Mouse (Mus musculus) neural tube, embryonic 11.5 days (tissue): ENCODE results near the gene Dnajc21. TPM values are rescaled to one million over a fixed set of nuclear protein-coding genes. Genes with fewer than 3 reads are reported as not detected.
A peak's percentile ranks its signal among the peaks of the same experiment; 100 is the strongest.

Experiments
- ATAC-seq: fragments of 200-750 bp; cut with Nextera tagmentation; 2 replicates; pipeline ENCODE4 v1.8.0; 2017; ENCODE audit warnings: moderate number of reproducible peaks, mild to moderate bottlenecking, moderate TSS enrichment, moderate library complexity; ENCODE audit not compliant: insufficient read depth, low FRiP score, low TSS enrichment
- DNase-seq: peaks from one replicate; pipeline ENCODE4 v3.0.0-alpha.2; 2015; ENCODE audit warnings: low spot score
- H3K27ac ChIP-seq: fragments of 300-500 bp; sonication (generic); 2 replicates; pipeline ENCODE4 v1.5.1; 2014; ENCODE audit warnings: low read depth, mild to moderate bottlenecking, low read length
- H3K27me3 ChIP-seq: fragments of 300-500 bp; sonication (generic); 2 replicates; pipeline ENCODE4 v1.6.1; 2014; ENCODE audit warnings: mild to moderate bottlenecking, low read length, mixed read lengths; ENCODE audit not compliant: control insufficient read depth, insufficient read depth
- H3K36me3 ChIP-seq: fragments of 300-500 bp; sonication (generic); 2 replicates; pipeline ENCODE4 v1.6.1; 2014; ENCODE audit warnings: mild to moderate bottlenecking, low read length, moderate library complexity, mixed read lengths; ENCODE audit not compliant: control insufficient read depth, insufficient read depth
- H3K4me1 ChIP-seq: fragments of 300-500 bp; sonication (generic); 2 replicates; pipeline ENCODE4 v1.6.1; 2014; ENCODE audit warnings: low read length, mixed read lengths; ENCODE audit not compliant: control insufficient read depth, insufficient read depth
- H3K4me2 ChIP-seq: fragments of 300-500 bp; sonication (generic); 2 replicates; pipeline ENCODE4 v1.6.1; 2014; ENCODE audit warnings: low read depth, mild to moderate bottlenecking, moderate library complexity
- H3K4me3 ChIP-seq: fragments of 300-500 bp; sonication (generic); 2 replicates; pipeline ENCODE4 v1.5.1; 2014; ENCODE audit warnings: low read depth, low read length
- H3K9ac ChIP-seq: fragments of 300-500 bp; sonication (generic); 2 replicates; pipeline ENCODE4 v1.6.1; 2014; ENCODE audit warnings: mild to moderate bottlenecking, low read length
- H3K9me3 ChIP-seq: fragments of 300-500 bp; sonication (generic); 2 replicates; pipeline ENCODE4 v1.6.1; 2016; ENCODE audit warnings: low read length; ENCODE audit not compliant: control insufficient read depth
- whole genome bisulfite sequencing: fragments of 180-500 bp; shearing (Covaris S2); extraction: QIAGEN DNeasy Blood & Tissue Kit; methylation state at CpG from one replicate; pipeline ENCODE4 v1.1.7; 2014; 5-methylcytosine and 5-hydroxymethylcytosine counted together
- polyA plus RNA-seq: library from polyadenylated mRNA; unstranded; fragments of >200 nt; fragmentation: Nextera tagmentation; extraction: Ambion mirVana; gene quantifications from 2 replicates; pipeline ENCODE4 v1.2.1, GENCODE M21; 2014

The Dnajc21 gene
- polyA plus RNA-seq, 1 experiment from 2014 or later: 19.5 TPM

DNA sequence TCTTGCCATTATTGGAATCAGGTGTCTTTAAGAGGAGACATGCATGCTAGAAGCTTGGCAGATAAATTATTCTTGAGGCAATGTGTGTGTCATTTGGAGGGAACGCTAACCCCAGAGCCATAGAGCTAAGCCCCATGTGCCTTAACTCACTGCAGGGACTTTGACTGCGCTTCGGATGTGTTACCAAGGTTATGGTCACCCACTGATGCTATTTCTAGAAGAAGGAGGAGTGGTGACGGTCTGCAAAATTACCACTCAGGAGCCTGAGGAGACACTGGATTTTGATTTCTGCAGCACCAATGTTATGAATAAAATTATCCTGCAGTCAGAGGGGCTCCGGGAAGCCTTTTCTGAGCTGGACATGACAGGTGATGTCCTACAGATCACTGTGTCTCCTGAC, 19.8 kb upstream of the Dnajc21 start:
- DNase-seq: no peak
- no peak for ATAC-seq
- no peak overlapping the region for H3K27ac ChIP-seq
- H3K4me1 ChIP-seq: peaks cover 4% of the 10 kb centered on the region
- H3K9me3 ChIP-seq: no peaks in the 10 kb centered on the region
- peaks cover 2% of the 10 kb centered on the region; the same call in 1 of the 2 replicates for H3K36me3 ChIP-seq
- 93% methylated on average over 5 of the region's 5 CpGs for WGBS
- no peak overlapping the region for H3K4me3 ChIP-seq
- no peaks in the 10 kb centered on the region for H3K27me3 ChIP-seq
- no peak overlapping the region for H3K9ac ChIP-seq
- H3K4me2 ChIP-seq: no peak overlapping the region

DNA sequence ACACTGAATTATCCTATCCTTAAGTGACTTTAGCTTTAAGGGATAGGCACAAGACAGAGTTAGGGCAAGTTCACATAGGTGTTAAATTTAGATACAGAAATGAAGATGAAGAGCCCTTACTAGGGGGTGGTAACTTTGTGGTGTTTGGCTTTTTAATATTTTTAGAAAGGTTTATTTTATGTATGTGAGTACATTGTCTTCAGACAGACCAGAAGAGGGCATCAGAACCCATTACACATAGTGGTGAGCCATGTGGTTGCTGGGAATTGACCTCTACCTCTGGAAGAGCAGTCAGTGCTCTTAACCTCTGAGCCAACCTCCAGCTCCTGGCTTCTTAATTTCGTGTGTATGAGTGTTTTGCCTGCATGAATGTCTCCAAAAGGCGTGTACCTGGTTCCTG, 16.9 kb upstream of the Dnajc21 start:
- peaks cover 11% of the 10 kb centered on the region for H3K4me1 ChIP-seq
- H3K27ac ChIP-seq: no peak overlapping the region
- no peak for DNase-seq
- no peaks in the 10 kb centered on the region for H3K27me3 ChIP-seq
- 0 out of 2 replicates have a peak overlapping the region, but pooled peaks have one; percentile 66 for H3K4me2 ChIP-seq
- H3K36me3 ChIP-seq: no peaks in the 10 kb centered on the region; the same call in 1 of the 2 replicates
- H3K9ac ChIP-seq: no peak overlapping the region
- no peak overlapping the region for H3K4me3 ChIP-seq
- no peaks in the 10 kb centered on the region for H3K9me3 ChIP-seq
- ATAC-seq: no peak
- 65% methylated on average over 2 of the region's 2 CpGs for WGBS

DNA sequence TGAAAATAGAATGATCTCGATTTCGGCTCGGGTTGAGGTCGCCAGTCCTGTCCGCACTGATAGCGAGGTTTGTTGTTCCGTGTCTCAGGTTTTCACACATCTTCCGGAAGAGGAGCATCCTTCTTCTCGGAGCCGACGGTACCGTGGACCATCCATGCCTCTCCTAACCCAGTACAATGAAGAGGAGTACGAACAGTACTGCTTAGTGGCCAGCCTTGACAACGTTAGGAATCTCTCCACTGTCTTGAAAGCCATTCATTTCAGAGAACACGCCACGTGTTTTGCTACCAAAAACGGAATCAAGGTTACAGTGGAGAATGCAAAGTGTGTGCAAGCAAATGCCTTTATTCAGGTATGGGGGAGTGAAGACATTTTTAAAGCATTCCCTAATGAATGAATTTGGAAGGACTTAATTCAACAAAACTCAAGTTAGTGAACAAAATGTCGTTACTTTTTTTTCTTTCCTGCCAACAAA, 16.1 kb upstream of the Dnajc21 start:
- Histone ChIP-seq H3K4me2 (peak overlapping the region; percentile 66), H3K9ac (peak overlapping the region; percentile 81), H3K4me3 (peak overlapping the region; percentile 66), H3K36me3 (no peaks in the 10 kb centered on the region; the same call in 1 of the 2 replicates), H3K9me3 (no peaks in the 10 kb centered on the region), H3K27ac (peak overlapping the region; percentile 30; the same call in 1 of the 2 replicates), H3K4me1 (peaks cover 11% of the 10 kb centered on the region), H3K27me3 (no peaks in the 10 kb centered on the region)
- 2% methylated on average over 18 of the region's 18 CpGs for WGBS
- DNase-seq (no peak), ATAC-seq (peak; percentile 58)

DNA sequence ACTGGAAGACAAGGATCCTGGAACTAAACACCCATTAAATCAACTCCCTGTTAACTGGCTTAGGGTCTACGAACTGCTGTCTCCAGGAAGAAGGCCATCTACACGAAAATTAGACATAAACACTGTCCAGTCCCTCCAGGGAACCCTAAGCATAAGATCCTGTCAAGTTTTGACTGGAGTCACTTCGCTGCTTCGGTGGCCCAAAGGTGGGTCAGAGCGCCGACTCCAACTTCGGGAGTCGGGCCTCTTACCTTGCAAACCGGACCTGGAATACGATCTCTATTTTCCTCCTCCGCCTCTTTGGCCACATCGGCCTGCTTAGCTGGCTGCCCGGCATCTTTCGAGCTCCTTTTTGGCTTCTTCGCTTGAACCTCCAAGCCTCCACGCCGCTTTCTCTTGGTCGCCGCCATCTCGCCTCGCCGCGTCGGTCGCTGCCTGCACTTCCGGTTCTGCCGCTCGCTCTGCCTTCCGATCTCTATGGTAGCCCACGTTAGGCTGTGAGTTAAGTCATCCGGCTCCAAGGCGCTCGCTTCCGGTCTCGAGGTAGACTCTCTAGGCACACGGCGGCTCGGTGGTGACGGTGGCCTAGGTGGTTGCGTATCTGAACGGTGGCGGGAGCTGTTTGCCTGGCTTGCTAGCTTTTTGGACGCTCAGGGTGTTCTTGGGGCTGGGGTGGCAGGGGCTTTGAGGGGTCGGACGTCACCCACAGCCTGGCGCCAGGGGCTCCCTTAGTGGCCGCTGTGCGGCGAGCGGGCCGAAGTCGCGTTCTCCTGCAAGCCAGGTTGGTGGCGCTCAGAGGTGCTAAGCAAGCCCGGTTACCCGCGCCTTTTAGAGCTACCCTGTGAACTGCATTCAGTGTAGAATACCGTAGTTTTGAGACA, 15.4 kb upstream of the Dnajc21 start, which contains the start of the genes Brix1 and Rad1:
Gene Brix1, minus strand, starts transcription at position 464 of the 881 bp plus-strand sequence.
Gene Rad1, plus strand, starts transcription at position 535 of the 881 bp plus-strand sequence.
- DNase-seq: peak; percentile 94
- H3K27ac ChIP-seq: peak within 1 kb of the TSS; percentile 30
- H3K36me3 ChIP-seq: peaks cover 2% of the 10 kb centered on the region; the same call in 1 of the 2 replicates
- peaks cover 11% of the 10 kb centered on the region for H3K4me1 ChIP-seq
- under 1% methylated on average over 58 of the region's 58 CpGs for WGBS
- H3K27me3 ChIP-seq: no peaks in the 10 kb centered on the region
- ATAC-seq: peak; percentile 99
- H3K9ac ChIP-seq: peak within 1 kb of the TSS; percentile 81
- H3K4me2 ChIP-seq: peak within 1 kb of the TSS; percentile 82
- H3K9me3 ChIP-seq: no peaks in the 10 kb centered on the region
- peak within 1 kb of the TSS; percentile 66 for H3K4me3 ChIP-seq

DNA sequence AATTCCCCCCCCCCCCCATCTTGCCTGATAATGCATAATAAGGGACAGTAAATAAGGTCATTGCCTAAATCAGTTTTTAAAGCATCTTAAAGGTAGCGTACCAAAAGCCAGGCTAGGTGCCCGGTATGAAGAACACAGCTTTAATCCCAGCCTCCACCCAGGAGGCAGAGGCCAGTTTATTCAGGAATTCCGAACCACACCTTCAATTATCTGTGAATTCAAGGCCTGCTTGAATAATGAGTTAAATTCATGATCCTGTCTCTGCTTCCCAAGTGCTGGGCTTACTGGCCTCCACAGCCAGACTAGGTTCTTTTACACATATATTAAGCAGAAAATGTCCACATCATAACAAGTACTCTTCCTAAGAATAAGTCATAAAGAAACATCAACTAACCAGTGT, 625 bp upstream of the Dnajc21 start:
- Histone ChIP-seq H3K4me1 (peaks cover 6% of the 10 kb centered on the region; the same call in 1 of the 2 replicates), H3K9me3 (no peaks in the 10 kb centered on the region), H3K27ac (no peak overlapping the region), H3K4me2 (peak overlapping the region; percentile 82), H3K36me3 (peaks cover 6% of the 10 kb centered on the region), H3K9ac (peak overlapping the region; percentile 88; the same call in 1 of the 2 replicates), H3K27me3 (no peaks in the 10 kb centered on the region), H3K4me3 (peak overlapping the region; percentile 81)
- DNase-seq (no peak), ATAC-seq (no peak)
- WGBS: 19% methylated on average over 3 of the region's 3 CpGs

DNA sequence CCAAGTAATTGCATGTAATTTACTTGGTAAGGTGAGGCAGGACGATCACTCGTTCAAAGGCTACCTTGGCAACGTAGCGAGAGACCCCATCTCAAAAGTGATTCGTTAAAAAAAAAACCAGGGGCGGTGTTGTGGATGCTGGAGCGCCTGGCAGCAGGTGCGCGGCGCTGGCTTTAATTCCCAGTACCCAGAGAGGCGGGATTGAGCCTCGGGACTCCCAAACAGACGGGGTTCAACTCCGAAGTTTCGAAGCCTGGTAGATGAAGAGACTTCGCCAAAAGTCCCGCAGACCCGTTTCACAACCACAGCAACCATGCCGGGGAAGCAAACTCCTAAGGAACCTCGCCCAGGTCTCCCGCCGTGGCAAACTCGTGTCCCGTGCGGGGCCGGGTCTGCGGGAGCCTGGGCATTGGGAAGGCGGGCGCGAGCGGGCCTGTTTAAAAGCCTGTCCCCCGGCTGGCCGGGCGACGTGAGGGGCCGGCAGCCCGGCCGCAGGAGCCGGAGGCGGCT, 620 bp downstream of the Dnajc21 start:
- peak overlapping the region; percentile 88 for H3K9ac ChIP-seq
- H3K27me3 ChIP-seq: no peaks in the 10 kb centered on the region
- H3K4me1 ChIP-seq: peaks cover 6% of the 10 kb centered on the region; the same call in 1 of the 2 replicates
- no peaks in the 10 kb centered on the region for H3K36me3 ChIP-seq
- H3K4me2 ChIP-seq: peak overlapping the region; percentile 82
- DNase-seq: no peak
- H3K27ac ChIP-seq: peak overlapping the region; percentile 79
- peak overlapping the region; percentile 81 for H3K4me3 ChIP-seq
- no peaks in the 10 kb centered on the region for H3K9me3 ChIP-seq
- ATAC-seq: peak; percentile 9; the same call in 1 of the 2 replicates
- under 1% methylated on average over 38 of the region's 40 CpGs for WGBS

DNA sequence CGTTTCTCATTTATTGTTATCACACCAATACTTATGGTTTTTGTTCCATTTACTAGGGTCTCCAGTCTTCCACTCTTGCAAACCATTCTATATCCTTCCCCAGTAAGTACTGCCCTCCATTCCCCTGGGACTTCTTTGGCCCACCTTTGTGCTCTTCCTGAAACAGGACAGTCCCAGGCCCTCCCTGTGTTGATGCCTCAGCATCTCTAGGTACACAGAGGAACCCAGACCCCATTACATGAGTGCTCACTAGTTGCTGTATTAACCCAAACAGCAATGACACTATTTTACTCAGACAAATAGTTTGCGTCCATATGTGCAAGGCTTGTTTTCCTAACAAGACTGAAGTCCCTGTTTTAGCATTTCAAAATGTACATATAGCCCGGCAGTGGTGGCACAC, 1.6 kb downstream of the Dnajc21 start:
- 82% methylated on average over 3 of the region's 3 CpGs for WGBS

DNA sequence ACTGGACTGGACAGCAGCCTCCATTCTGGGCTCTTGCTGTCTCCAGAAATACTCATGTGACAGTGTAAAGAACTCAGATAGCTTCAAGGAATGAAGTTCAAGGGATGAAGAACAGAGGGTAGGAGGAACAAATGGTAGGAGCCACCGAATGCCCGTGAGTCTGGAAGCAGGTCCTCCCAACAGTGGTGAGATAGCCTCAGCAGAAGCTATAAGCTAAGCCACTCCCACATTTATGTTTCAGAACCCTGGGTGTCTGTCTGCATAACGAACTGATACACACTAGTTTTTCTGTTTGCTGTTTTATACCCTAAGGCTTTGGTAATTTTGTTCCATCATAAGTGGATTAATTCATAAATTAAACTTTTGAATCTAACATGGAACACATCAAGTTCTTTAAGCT, 5.6 kb downstream of the Dnajc21 start:
- peaks cover under 1% of the 10 kb centered on the region for H3K36me3 ChIP-seq
- H3K4me3 ChIP-seq: no peak overlapping the region
- H3K27ac ChIP-seq: no peak overlapping the region
- no peaks in the 10 kb centered on the region for H3K9me3 ChIP-seq
- no peak overlapping the region for H3K9ac ChIP-seq
- peaks cover 6% of the 10 kb centered on the region; the same call in 1 of the 2 replicates for H3K4me1 ChIP-seq
- DNase-seq (no peak), ATAC-seq (no peak)
- 89% methylated on average over 3 of the region's 3 CpGs for WGBS
- H3K27me3 ChIP-seq: no peaks in the 10 kb centered on the region
- H3K4me2 ChIP-seq: no peak overlapping the region

More for the DNA sequence above, 1.6 kb downstream of the Dnajc21 start:
- Histone ChIP-seq H3K27me3 (no peaks in the 10 kb centered on the region), H3K4me1 (peaks cover 6% of the 10 kb centered on the region; the same call in 1 of the 2 replicates), H3K9ac (no peak overlapping the region), H3K4me2 (no peak overlapping the region; the same call in 1 of the 2 replicates), H3K4me3 (no peak overlapping the region), H3K9me3 (no peaks in the 10 kb centered on the region), H3K36me3 (no peaks in the 10 kb centered on the region), H3K27ac (no peak overlapping the region)
- DNase-seq (no peak), ATAC-seq (no peak)
